Mouse (Mus musculus) thymus, adult 2 months (tissue): ENCODE measurements around the gene Fgfr3. TPM values are rescaled to one million over a fixed set of nuclear protein-coding genes. Genes with fewer than 3 reads are reported as not detected.

ENCODE experiments used
- DNase-seq: peaks from one replicate; pipeline ENCODE4 v3.0.0; 2021
- H3K27ac ChIP-seq: fragments of 200-500 bp; 2 replicates; pipeline ENCODE4 v1.5.1; 2012; ENCODE audit warnings: low read length, control low read depth; ENCODE audit not compliant: control insufficient read depth, insufficient read depth
- H3K27me3 ChIP-seq: fragments of 200-500 bp; 2 replicates; pipeline ENCODE4 v1.6.1; 2012; ENCODE audit warnings: mild to moderate bottlenecking, low read length, moderate library complexity, mixed read lengths; ENCODE audit not compliant: control insufficient read depth, insufficient read depth
- H3K36me3 ChIP-seq: fragments of 200-500 bp; 2 replicates; pipeline ENCODE4 v1.6.1; 2012; ENCODE audit warnings: mild to moderate bottlenecking, low read length, moderate library complexity; ENCODE audit not compliant: control insufficient read depth, insufficient read depth
- H3K4me1 ChIP-seq: fragments of 200-500 bp; replicated peaks from 2 replicates; pipeline ENCODE4 v1.6.1; 2012; ENCODE audit warnings: low read length; ENCODE audit not compliant: control insufficient read depth, insufficient read depth
- H3K4me3 ChIP-seq: fragments of 200-500 bp; 2 replicates; pipeline ENCODE4 v1.5.1; 2012; ENCODE audit warnings: mild to moderate bottlenecking, low read length, control low read depth, moderate library complexity; ENCODE audit not compliant: control insufficient read depth, insufficient read depth
- CTCF ChIP-seq: fragments of 200-500 bp; IDR thresholded peaks from 2 replicates; pipeline ENCODE4 v1.5.1; 2012; ENCODE audit warnings: mild to moderate bottlenecking, control low read depth, low read length, moderate library complexity, borderline replicate concordance; ENCODE audit not compliant: control insufficient read depth, poor library complexity, insufficient read depth; ENCODE audit errors: extremely low read depth
- POLR2A ChIP-seq: fragments of 200-500 bp; IDR thresholded peaks from 2 replicates; pipeline ENCODE4 v1.6.1; 2012; ENCODE audit warnings: mild to moderate bottlenecking, low read length, control low read depth, moderate library complexity; ENCODE audit not compliant: control insufficient read depth, poor library complexity, insufficient read depth; ENCODE audit errors: extremely low read depth
- WGBS: fragments of 180-500 bp; shearing (Covaris S2); methylation state at CpG from one replicate; pipeline ENCODE4 v1.1.7; 2018; 5-methylcytosine and 5-hydroxymethylcytosine counted together
- polyA plus RNA-seq: library from polyadenylated mRNA; depleted of rRNA; stranded (reverse); fragments of >200 nt; gene quantifications from 2 replicates; pipeline ENCODE4 v1.2.3, GENCODE M21; 2012

Fgfr3 gene
- polyA plus RNA-seq, 1 experiment: 6.3 TPM

- TF ChIP-seq POLR2A (no peak), CTCF (no peak)
- Histone ChIP-seq H3K27me3 (no peaks in the 10 kb centered on the region), H3K27ac (no peak overlapping the region), H3K36me3 (no peaks in the 10 kb centered on the region), H3K4me3 (no peak overlapping the region), H3K4me1 (no peaks in the 10 kb centered on the region)
- 97% methylated on average over 16 of the region's 16 CpGs for WGBS
- DNase-seq: no peak
Observed at GRCm38 (mm10) chr5:33735412-33736092, 14.1 kb downstream of the Fgfr3 start.

DNA sequence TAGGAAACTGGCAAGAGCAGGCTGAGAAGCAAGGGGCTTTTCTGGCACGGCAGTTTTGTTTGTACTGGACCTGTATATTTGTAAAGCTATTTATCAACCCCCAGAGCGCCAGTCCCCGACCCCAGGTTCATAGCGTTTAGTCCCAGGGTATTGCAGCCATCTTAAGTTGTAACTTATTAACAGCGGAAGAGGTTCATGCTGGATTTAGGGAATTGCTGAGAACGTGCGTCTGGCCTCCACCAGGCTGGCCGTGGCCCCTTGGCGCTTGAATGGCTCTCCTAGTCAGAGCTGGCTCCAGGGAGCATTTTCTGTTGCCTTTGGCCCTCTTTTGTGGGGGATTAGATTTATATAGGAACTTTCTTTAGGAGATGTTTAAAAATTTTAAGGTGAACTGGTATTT lies 14.8 kb downstream of the Fgfr3 start:
- no peak for DNase-seq
- Histone ChIP-seq H3K4me3 (no peak overlapping the region), H3K27me3 (no peaks in the 10 kb centered on the region), H3K36me3 (no peaks in the 10 kb centered on the region; the same call in 1 of the 2 replicates), H3K4me1 (no peaks in the 10 kb centered on the region), H3K27ac (no peak overlapping the region)
- WGBS: 93% methylated on average over 9 of the region's 9 CpGs
- no peak for TF ChIP-seq CTCF
- TF ChIP-seq POLR2A: no peak

GRCm38 (mm10) chr5:33737903-33738321 lies 16.4 kb downstream of the Fgfr3 start:
- Histone ChIP-seq H3K36me3 (peaks cover under 1% of the 10 kb centered on the region), H3K4me3 (no peak overlapping the region), H3K4me1 (no peaks in the 10 kb centered on the region), H3K27me3 (no peaks in the 10 kb centered on the region), H3K27ac (no peak overlapping the region)
- TF ChIP-seq POLR2A: no peak
- TF ChIP-seq CTCF: 0 out of 2 replicates have a peak, but pooled peaks have one; percentile 27
- 29% methylated on average over 7 of the region's 7 CpGs for WGBS
- peak; percentile 49 for DNase-seq

DNA sequence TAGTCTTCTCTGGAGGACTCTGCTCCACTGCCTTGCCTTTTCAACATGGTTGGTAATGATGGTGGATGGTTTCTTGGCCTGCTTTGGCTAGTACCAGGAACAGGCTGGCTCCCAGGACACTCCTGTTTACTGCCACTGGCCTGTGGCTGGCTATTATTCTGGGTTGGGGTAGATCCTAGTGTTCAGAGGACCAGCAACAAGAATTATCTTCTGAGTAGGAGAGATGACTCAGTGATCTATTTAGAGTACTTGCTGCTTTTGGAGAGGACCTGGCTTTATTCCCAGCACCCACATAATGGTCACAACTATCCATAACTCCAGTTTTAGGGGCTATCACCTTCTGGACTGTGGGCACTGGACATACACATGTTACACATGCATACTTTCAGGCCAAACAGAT lies 16.9 kb downstream of the Fgfr3 start:
- Histone ChIP-seq H3K27me3 (no peaks in the 10 kb centered on the region), H3K4me1 (no peaks in the 10 kb centered on the region), H3K4me3 (no peak overlapping the region), H3K36me3 (peaks cover 5% of the 10 kb centered on the region), H3K27ac (no peak overlapping the region)
- DNase-seq: no peak
- no peak for TF ChIP-seq POLR2A
- no peak for TF ChIP-seq CTCF

- TF ChIP-seq CTCF (no peak), POLR2A (no peak)
- peaks cover 26% of the 10 kb centered on the region for H3K36me3 ChIP-seq
- H3K4me3 ChIP-seq: no peak overlapping the region
- no peak for DNase-seq
- 97% methylated on average over 4 of the region's 4 CpGs for WGBS
- H3K27ac ChIP-seq: no peak overlapping the region
- H3K27me3 ChIP-seq: no peaks in the 10 kb centered on the region
- H3K4me1 ChIP-seq: no peaks in the 10 kb centered on the region
Observed at GRCm38 (mm10) chr5:33740548-33740947, 19.1 kb downstream of the Fgfr3 start.

DNA sequence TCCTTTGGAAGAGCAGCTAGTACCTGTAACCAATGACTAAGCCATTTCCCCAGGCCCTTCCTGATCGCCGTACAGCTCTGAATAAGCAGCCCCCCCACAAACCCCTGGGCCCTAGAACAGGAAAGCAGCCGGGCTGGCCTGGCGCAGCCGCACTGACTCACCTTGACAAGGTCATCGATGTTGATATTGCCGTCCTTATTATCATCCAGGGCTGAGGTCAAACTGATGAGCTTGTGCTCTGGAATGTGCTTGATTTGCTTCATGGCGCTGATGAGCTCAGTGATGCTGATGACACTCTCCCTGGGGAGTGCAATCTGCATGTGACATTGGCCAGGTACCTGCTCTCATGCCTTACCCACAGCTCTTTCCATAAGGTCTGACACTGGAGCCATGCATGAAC lies 22.0 kb downstream of the Fgfr3 start:
- Histone ChIP-seq H3K36me3 (peaks cover 55% of the 10 kb centered on the region), H3K27ac (no peak overlapping the region), H3K4me1 (no peaks in the 10 kb centered on the region), H3K27me3 (no peaks in the 10 kb centered on the region), H3K4me3 (no peak overlapping the region)
- no peak for TF ChIP-seq POLR2A
- no peak for TF ChIP-seq CTCF
- no peak for DNase-seq
- 98% methylated on average over 8 of the region's 8 CpGs for WGBS

GRCm38 (mm10) chr5:33777195-33777594 lies 55.7 kb downstream of the Fgfr3 start:
- Histone ChIP-seq H3K4me3 (no peak overlapping the region), H3K36me3 (peaks cover 20% of the 10 kb centered on the region), H3K4me1 (peaks cover 6% of the 10 kb centered on the region), H3K27ac (no peak overlapping the region), H3K27me3 (no peaks in the 10 kb centered on the region)
- no peak for DNase-seq
- TF ChIP-seq CTCF (no peak), POLR2A (no peak)
